Mouse (Mus musculus) megakaryocyte, embryonic 14.5 days (primary cell): ENCODE measurements around the gene Supt7l. TPM values are rescaled to one million over a fixed set of nuclear protein-coding genes. Genes with fewer than 3 reads are reported as not detected.
"Not testable (repeated sequence)": the region's sequence is repeated elsewhere in the genome, so short reads cannot be mapped to it uniquely, and the experiment has no call there.

Source experiments
- H3K27me3 ChIP-seq: replicated peaks from 2 replicates; pipeline ENCODE3; 2012; ENCODE audit warnings: inconsistent platforms
- H3K36me3 ChIP-seq: replicated peaks from 2 replicates; pipeline ENCODE3; 2012; ENCODE audit warnings: low read length, inconsistent platforms, mixed read lengths
- H3K4me1 ChIP-seq: 2 replicates; pipeline ENCODE4 v1.6.1; 2012; ENCODE audit warnings: inconsistent platforms
- H3K4me3 ChIP-seq: replicated peaks from 2 replicates; pipeline ENCODE3; 2012; ENCODE audit warnings: moderate library complexity, mild to moderate bottlenecking, inconsistent platforms
- H3K9me3 ChIP-seq: 2 replicates; pipeline ENCODE4 v1.6.1; 2012; ENCODE audit warnings: inconsistent platforms
- FLI1 ChIP-seq: IDR thresholded peaks from 2 replicates; pipeline ENCODE4 v1.6.1; 2012; ENCODE audit warnings: low read length, inconsistent platforms, mixed read lengths
- GATA1 ChIP-seq: IDR thresholded peaks from 3 replicates; pipeline ENCODE4 v1.6.1; 2012; ENCODE audit warnings: mixed read lengths, low read length, inconsistent platforms, borderline replicate concordance
- polyA plus RNA-seq: library from polyadenylated mRNA; stranded (reverse); fragments of >175 nt; gene quantifications from 2 replicates; pipeline ENCODE4 v1.2.3, GENCODE M21; 2012; ENCODE audit warnings: low replicate concordance; ENCODE audit not compliant: insufficient read depth

Supt7l gene
- polyA plus RNA-seq, result 6.2 and 10.4 TPM in 2 replicates

DNA sequence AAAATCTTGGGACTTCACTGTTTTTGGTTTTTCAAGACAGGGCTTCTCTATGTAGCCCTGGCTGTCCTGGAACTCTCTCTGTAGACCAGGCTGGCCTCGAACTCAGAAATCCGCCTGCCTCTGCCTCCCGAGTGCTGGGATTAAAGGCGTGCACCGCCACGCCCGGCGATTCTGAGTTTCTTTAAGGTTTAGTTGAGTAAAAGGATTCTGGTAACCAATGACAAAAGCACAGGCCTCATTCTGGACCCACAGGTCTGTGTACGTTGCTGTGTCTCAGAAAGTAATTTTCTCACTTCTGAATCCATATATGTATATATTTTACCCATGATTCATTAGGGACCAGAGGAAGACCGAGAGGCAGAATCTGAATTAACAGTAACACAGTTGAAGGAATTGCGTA lies at the start of gene Supt7l:
Gene Supt7l (minus strand): TSS at position 101 of the 400 bp plus-strand sequence.
- Histone ChIP-seq H3K36me3 (peaks cover 61% of the 10 kb centered on the region), H3K4me3 (peak within 1 kb of the TSS; percentile 98)
- not testable (repeated sequence) for H3K9me3 ChIP-seq

GRCm38 (mm10) chr5:31576539-31576975 lies 49.0 kb upstream of the Supt7l start:
- Histone ChIP-seq H3K9me3 (no peaks in the 10 kb centered on the region), H3K36me3 (no peaks in the 10 kb centered on the region), H3K4me1 (peaks cover 17% of the 10 kb centered on the region), H3K27me3 (peaks cover 20% of the 10 kb centered on the region), H3K4me3 (peak overlapping the region; percentile 62)
- TF ChIP-seq GATA1, result no peak
- no peak for TF ChIP-seq FLI1

More for the DNA sequence above, at the start of gene Supt7l:
- peaks cover 39% of the 10 kb centered on the region for H3K4me1 ChIP-seq
- not testable (repeated sequence) for H3K27me3 ChIP-seq

GRCm38 (mm10) chr5:31573722-31574121 lies 46.1 kb upstream of the Supt7l start:
- no peak overlapping the region for H3K4me3 ChIP-seq
- H3K4me1 ChIP-seq, result peaks cover 31% of the 10 kb centered on the region
- H3K27me3 ChIP-seq, result peaks cover 24% of the 10 kb centered on the region
- no peak for TF ChIP-seq FLI1
- no peak for TF ChIP-seq GATA1
- peaks cover 7% of the 10 kb centered on the region for H3K36me3 ChIP-seq
- no peaks in the 10 kb centered on the region for H3K9me3 ChIP-seq

- TF ChIP-seq FLI1 (no peak), GATA1 (no peak)
- Histone ChIP-seq H3K27me3 (peaks cover 17% of the 10 kb centered on the region), H3K9me3 (no peaks in the 10 kb centered on the region), H3K4me1 (peaks cover 22% of the 10 kb centered on the region), H3K4me3 (peak overlapping the region; percentile 34), H3K36me3 (peaks cover 20% of the 10 kb centered on the region)
Measured at GRCm38 (mm10) chr5:31571023-31571608, 43.5 kb upstream of the Supt7l start.

DNA sequence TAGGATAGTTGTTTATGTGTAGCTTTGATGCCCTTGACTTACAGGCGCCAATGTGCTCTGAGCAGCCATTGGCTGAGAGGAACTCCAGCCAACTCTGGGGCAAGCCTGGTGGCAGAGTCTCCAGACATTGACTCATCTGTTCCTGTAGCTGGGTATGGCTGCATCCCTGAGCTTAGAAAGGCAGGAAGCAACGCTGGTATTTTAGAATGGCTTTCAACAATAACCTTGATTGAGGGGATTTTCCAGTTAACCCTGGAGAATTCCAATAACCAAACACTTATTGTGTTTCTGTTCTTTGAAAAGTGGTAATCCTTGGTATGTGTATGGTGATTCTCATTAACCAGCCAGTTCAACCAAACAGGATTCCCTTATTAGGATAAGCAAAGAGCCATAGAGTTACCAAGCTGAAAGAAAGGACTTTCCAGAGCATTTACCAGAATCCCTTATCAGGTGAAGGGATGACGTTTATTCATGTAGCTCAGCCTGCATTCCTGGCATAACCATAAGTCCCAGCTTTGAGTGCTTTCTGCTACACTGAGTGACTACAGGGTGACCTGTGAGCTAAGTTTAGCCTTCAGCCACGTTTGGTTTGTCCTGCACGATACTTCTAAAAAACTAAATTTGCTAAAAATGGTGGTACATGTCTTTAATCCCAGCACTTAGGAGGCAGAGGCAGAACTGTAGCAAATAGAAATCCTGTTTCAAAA lies 40.5 kb upstream of the Supt7l start:
- H3K9me3 ChIP-seq, result no peaks in the 10 kb centered on the region
- peaks cover 42% of the 10 kb centered on the region for H3K36me3 ChIP-seq
- peaks cover 13% of the 10 kb centered on the region for H3K27me3 ChIP-seq
- H3K4me3 ChIP-seq, result no peak overlapping the region
- TF ChIP-seq GATA1, result no peak
- no peak for TF ChIP-seq FLI1
- peaks cover 39% of the 10 kb centered on the region for H3K4me1 ChIP-seq

DNA sequence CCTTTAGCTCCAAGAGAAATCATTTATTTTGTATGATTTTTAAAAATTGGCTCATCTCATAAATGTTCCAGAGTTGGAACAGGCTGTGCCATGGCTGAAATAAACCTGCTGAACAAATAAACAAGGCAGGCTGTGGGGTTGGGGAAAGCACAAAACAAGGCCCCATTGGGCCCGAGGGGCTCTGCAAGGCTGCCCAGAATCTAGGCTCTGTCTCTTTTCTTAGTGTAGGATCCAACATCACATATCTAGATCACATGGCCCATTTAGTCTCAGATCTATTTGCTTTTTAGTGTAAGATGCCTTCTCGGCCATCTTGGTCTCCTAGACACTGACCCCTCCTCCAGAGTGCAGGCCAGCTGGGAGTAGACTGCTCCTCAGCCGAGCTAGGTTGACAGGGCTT lies 38.9 kb upstream of the Supt7l start:
- no peak for TF ChIP-seq FLI1
- no peak for TF ChIP-seq GATA1
- Histone ChIP-seq H3K36me3 (peaks cover 59% of the 10 kb centered on the region), H3K4me1 (peaks cover 38% of the 10 kb centered on the region)

GRCm38 (mm10) chr5:31566026-31566425 lies 38.4 kb upstream of the Supt7l start:
- Histone ChIP-seq H3K27me3 (peaks cover 5% of the 10 kb centered on the region), H3K9me3 (no peaks in the 10 kb centered on the region), H3K36me3 (peaks cover 61% of the 10 kb centered on the region), H3K4me1 (peaks cover 34% of the 10 kb centered on the region), H3K4me3 (no peak overlapping the region)
- TF ChIP-seq GATA1 (no peak), FLI1 (no peak)

More for the DNA sequence above, 38.9 kb upstream of the Supt7l start:
- Histone ChIP-seq H3K4me3 (no peak overlapping the region), H3K27me3 (peaks cover 8% of the 10 kb centered on the region), H3K9me3 (no peaks in the 10 kb centered on the region)

DNA sequence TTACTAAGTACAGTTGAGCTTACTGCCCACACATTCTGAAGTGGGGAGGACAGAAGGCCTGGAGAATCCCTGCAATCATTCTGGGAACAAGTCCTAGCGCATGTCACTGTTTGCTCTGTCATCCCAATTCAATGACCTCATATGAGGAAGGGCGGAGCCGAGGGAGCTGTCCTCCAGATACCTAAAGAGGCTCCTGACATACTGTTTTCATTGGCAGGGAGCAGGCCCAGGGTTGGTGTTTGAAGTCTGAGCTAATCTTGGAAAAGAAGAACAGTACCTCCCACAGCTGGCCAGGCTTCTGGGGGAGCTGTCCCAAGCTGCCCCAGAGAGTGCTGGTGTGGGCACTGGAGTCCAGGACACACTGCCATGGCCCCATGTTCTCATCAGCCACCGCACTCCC lies 37.4 kb upstream of the Supt7l start:
- peaks cover 3% of the 10 kb centered on the region for H3K27me3 ChIP-seq
- H3K36me3 ChIP-seq, result peaks cover 70% of the 10 kb centered on the region
- no peaks in the 10 kb centered on the region for H3K9me3 ChIP-seq
- peaks cover 27% of the 10 kb centered on the region for H3K4me1 ChIP-seq
- no peak for TF ChIP-seq GATA1
- TF ChIP-seq FLI1, result no peak
- H3K4me3 ChIP-seq, result no peak overlapping the region

DNA sequence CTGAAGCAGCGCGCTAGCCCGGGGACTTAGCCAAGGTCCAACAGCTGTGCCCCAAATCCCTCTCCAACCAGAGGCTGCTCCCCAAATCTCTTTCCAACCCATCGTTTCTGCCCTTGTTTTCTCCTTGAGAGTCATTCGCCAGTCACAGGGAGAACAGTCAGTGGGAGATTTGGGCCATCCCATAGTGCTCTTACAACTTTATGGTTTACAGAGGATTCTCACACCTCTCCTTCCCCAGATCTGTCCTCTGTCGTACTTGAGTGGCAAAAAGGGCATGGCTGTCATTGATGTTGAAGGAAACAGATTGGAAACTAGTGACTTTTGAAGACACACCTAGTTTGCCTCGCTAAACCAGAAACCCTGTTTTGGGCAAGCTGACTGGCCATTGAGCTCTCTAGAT lies 36.3 kb upstream of the Supt7l start:
- no peak for TF ChIP-seq FLI1
- no peak for TF ChIP-seq GATA1
- H3K36me3 ChIP-seq, result peaks cover 74% of the 10 kb centered on the region
- no peak overlapping the region for H3K4me3 ChIP-seq
- no peaks in the 10 kb centered on the region for H3K9me3 ChIP-seq
- H3K4me1 ChIP-seq, result peaks cover 25% of the 10 kb centered on the region
- no peaks in the 10 kb centered on the region for H3K27me3 ChIP-seq

GRCm38 (mm10) chr5:31563496-31563895 lies 35.9 kb upstream of the Supt7l start:
- Histone ChIP-seq H3K27me3 (no peaks in the 10 kb centered on the region), H3K9me3 (no peaks in the 10 kb centered on the region), H3K36me3 (peaks cover 74% of the 10 kb centered on the region), H3K4me1 (peaks cover 25% of the 10 kb centered on the region), H3K4me3 (no peak overlapping the region)
- no peak for TF ChIP-seq GATA1
- no peak for TF ChIP-seq FLI1
